Mouse (Mus musculus): Measurements from ENCODE around the gene Commd4. TPM values are rescaled to one million over a fixed set of nuclear protein-coding genes. Genes with fewer than 3 reads are reported as not detected.
A peak's percentile ranks its signal among the peaks of the same experiment; 100 is the strongest.

The Commd4 gene
- polyA plus RNA-seq, 1 experiment from 2014 or later = 105 TPM

GRCm38 (mm10) chr9:57152331-57152730, 5.8 kb downstream of the Commd4 start:
- H3K9me3 ChIP-seq = no peaks in the 10 kb centered on the region
- peaks cover 20% of the 10 kb centered on the region for H3K4me1 ChIP-seq
- 51% methylated on average over 6 of the region's 6 CpGs for WGBS
- no peak overlapping the region for H3K27ac ChIP-seq (replicated peaks)
- H3K36me3 ChIP-seq (replicated peaks) = peaks cover 19% of the 10 kb centered on the region
- no peak for DNase-seq (ENCODE audit: low spot score)
- no peaks in the 10 kb centered on the region for H3K27me3 ChIP-seq (replicated peaks; ENCODE audit: low read depth, poor library complexity, severe bottlenecking)
- H3K4me3 ChIP-seq = no peak overlapping the region

DNA sequence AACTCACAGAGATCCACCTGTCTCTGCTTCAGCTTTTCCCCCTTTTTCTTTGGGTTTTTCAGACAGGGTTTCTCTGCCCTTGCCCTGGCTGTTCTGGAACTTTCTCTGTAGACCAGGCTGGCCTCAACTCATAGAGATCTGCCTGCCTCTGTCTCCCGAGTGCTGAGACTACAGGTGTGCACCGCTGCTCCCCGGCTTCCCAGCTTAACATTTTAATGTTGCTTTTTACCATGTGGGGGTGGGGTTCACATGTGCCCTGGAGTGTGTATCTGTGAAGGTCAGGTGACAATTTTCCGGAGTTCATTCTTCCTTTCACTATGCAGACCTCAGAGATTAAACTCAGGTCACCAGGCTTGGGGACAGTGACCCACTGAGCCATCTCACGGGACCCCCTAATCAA, 7.9 kb downstream of the Commd4 start:
- Histone ChIP-seq H3K27ac (replicated peaks) (no peak overlapping the region), H3K4me1 (peaks cover 21% of the 10 kb centered on the region), H3K9me3 (no peaks in the 10 kb centered on the region), H3K4me3 (no peak overlapping the region), H3K27me3 (replicated peaks; ENCODE audit: low read depth, poor library complexity, severe bottlenecking) (no peaks in the 10 kb centered on the region), H3K36me3 (replicated peaks) (peaks cover 10% of the 10 kb centered on the region)
- no peak for DNase-seq (ENCODE audit: low spot score)
- 87% methylated on average over 5 of the region's 5 CpGs for WGBS

DNA sequence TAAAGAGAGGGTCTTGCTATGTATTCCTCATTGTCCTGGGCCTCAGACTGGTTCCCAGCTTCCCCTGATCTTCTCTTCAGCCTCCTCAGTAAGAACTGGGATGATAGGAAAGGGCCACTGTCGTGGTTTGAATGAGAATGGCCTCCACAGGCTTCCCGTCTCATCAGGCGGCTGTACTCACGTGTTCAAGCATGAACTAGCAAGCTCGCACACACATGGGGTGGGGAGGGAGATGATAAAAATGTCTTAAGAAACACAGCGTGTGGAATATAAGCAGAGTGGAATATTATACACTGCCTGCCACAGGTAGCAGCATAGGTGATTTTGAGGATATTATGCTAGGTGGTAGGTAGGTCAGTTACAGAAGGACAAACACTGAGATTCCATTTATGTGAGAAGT, 9.1 kb downstream of the Commd4 start:
- Histone ChIP-seq H3K9me3 (no peaks in the 10 kb centered on the region), H3K36me3 (replicated peaks) (peaks cover 4% of the 10 kb centered on the region; the same call in 1 of the 2 replicates), H3K4me1 (peaks cover 21% of the 10 kb centered on the region), H3K4me3 (peak overlapping the region; percentile 66), H3K27me3 (replicated peaks; ENCODE audit: low read depth, poor library complexity, severe bottlenecking) (no peaks in the 10 kb centered on the region), H3K27ac (replicated peaks) (peak overlapping the region; percentile 89; the same call in 1 of the 2 replicates)
- WGBS = 70% methylated on average over 6 of the region's 6 CpGs
- DNase-seq (ENCODE audit: low spot score) = no peak

DNA sequence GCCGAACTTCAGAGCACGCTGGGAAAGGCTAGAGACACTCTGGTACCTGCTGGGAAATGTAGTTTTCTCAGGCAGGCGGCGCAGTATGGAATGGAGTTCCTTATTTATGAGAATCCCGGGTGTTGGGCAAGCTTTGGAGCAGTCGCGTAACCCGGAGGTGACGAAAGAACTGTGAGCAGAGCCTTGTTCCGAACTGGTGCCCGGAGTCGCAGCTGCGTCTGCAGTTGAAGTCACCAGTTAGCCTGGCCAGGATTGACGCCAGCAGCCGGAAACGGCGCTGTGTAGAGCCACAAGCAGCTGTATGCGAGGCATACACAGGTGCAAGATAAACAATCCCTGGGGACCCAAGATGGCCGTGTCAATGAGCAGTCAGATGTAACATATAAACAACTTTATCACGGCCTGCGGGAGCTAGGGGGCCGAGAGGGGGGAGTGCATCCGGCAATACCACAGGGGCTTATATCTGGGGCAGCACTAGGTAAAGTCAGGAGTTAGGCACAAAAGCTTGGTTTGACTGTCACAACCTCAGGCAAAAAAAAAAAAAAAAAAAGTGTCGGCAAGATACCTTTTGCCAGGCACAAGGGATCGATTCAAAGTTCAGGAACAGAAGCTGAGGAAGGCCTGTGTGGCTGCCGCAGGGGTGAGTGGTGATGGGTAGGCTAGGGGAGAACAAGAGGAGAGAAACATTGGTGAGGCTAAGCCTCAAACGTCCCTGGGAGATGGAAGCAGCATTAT, 9.8 kb downstream of the Commd4 start, which contains the start of gene Neil1:
Neil1 (minus strand) TSS at position 162 of the 735 bp plus-strand sequence.
- no peaks in the 10 kb centered on the region for H3K9me3 ChIP-seq
- no peaks in the 10 kb centered on the region for H3K27me3 ChIP-seq (replicated peaks; ENCODE audit: low read depth, poor library complexity, severe bottlenecking)
- H3K36me3 ChIP-seq (replicated peaks) = peaks cover 11% of the 10 kb centered on the region
- peak; percentile 87 for DNase-seq (ENCODE audit: low spot score)
- peak within 1 kb of the TSS; percentile 89 for H3K27ac ChIP-seq (replicated peaks)
- WGBS = 2% methylated on average over 27 of the region's 27 CpGs
- H3K4me3 ChIP-seq = peak within 1 kb of the TSS; percentile 66
- H3K4me1 ChIP-seq = peaks cover 21% of the 10 kb centered on the region

- WGBS = 10% methylated on average over 19 of the region's 19 CpGs
- H3K27ac ChIP-seq (replicated peaks) = peak overlapping the region; percentile 89
Observed at GRCm38 (mm10) chr9:57147205-57148143, 10.7 kb downstream of the Commd4 start.

GRCm38 (mm10) chr9:57146451-57147066, 11.6 kb downstream of the Commd4 start:
- WGBS = 88% methylated on average over 17 of the region's 17 CpGs
- DNase-seq (ENCODE audit: low spot score) = no peak
- no peak overlapping the region for H3K27ac ChIP-seq (replicated peaks)
- H3K27me3 ChIP-seq (replicated peaks; ENCODE audit: low read depth, poor library complexity, severe bottlenecking) = no peaks in the 10 kb centered on the region
- peaks cover 28% of the 10 kb centered on the region for H3K36me3 ChIP-seq (replicated peaks)
- no peaks in the 10 kb centered on the region for H3K9me3 ChIP-seq
- H3K4me3 ChIP-seq = peak overlapping the region; percentile 66
- H3K4me1 ChIP-seq = peaks cover 21% of the 10 kb centered on the region

More at GRCm38 (mm10) chr9:57147205-57148143, 10.7 kb downstream of the Commd4 start:
- Histone ChIP-seq H3K36me3 (replicated peaks) (peaks cover 19% of the 10 kb centered on the region), H3K4me3 (peak overlapping the region; percentile 66), H3K27me3 (replicated peaks; ENCODE audit: low read depth, poor library complexity, severe bottlenecking) (no peaks in the 10 kb centered on the region), H3K9me3 (no peaks in the 10 kb centered on the region), H3K4me1 (peaks cover 21% of the 10 kb centered on the region)
- no peak for DNase-seq (ENCODE audit: low spot score)

DNA sequence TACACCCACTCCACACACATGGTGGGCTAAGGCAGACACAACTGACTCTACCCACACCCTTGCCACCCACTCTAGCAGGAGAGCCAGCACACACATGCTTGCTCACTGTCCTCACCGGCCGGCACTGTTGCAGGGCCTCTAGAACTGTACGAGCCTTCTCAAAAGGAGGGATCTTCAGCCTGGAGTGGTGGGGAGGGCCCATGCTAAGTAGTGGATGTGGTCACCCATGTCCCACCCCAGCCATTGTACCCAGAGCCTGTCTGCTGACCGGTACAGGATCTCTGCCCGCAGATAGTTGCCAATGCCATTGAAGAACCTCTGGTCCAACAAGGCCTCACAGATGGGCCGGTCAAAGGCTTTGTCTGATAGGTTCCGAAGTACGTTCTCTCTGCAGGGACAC, 13.3 kb downstream of the Commd4 start:
- H3K27ac ChIP-seq (replicated peaks) = no peak overlapping the region
- no peaks in the 10 kb centered on the region for H3K9me3 ChIP-seq
- H3K4me1 ChIP-seq = peaks cover 21% of the 10 kb centered on the region
- H3K36me3 ChIP-seq (replicated peaks) = peaks cover 45% of the 10 kb centered on the region
- 90% methylated on average over 8 of the region's 8 CpGs for whole genome bisulfite sequencing
- no peak for DNase-seq (ENCODE audit: low spot score)
- no peak overlapping the region for H3K4me3 ChIP-seq
- no peaks in the 10 kb centered on the region for H3K27me3 ChIP-seq (replicated peaks; ENCODE audit: low read depth, poor library complexity, severe bottlenecking)

DNA sequence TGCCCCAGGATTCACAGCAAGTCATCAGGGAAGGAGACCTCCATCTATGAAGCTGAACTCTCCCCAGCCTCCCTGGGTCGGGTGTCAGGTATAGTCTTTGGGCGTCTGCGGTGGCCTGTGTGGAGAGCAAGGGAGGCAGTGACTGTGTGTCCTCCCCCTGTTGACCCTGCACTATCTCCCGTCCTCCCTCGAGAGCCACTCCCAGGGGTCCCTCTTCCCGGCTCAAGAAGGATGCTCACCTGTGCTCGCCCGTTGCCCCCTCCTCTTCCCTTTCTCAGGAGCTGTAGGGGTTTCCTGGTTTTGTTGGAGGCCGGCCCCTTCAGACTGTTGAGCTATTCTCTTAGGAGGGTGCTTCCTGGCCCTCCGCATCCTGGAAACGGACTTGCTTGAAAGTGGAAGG, 14.9 kb downstream of the Commd4 start:
- no peak for DNase-seq (ENCODE audit: low spot score)
- 87% methylated on average over 11 of the region's 11 CpGs for WGBS
- no peaks in the 10 kb centered on the region for H3K9me3 ChIP-seq
- H3K4me3 ChIP-seq = no peak overlapping the region
- no peaks in the 10 kb centered on the region for H3K27me3 ChIP-seq (replicated peaks; ENCODE audit: low read depth, poor library complexity, severe bottlenecking)
- no peak overlapping the region for H3K27ac ChIP-seq (replicated peaks)
- peaks cover 13% of the 10 kb centered on the region for H3K4me1 ChIP-seq
- peaks cover 62% of the 10 kb centered on the region for H3K36me3 ChIP-seq (replicated peaks)

- Histone ChIP-seq H3K4me1 (peaks cover 2% of the 10 kb centered on the region; the same call in 1 of the 2 replicates), H3K9me3 (no peaks in the 10 kb centered on the region)
- 88% methylated on average over 17 of the region's 17 CpGs for WGBS
Observed at GRCm38 (mm10) chr9:57141417-57142353, 16.4 kb downstream of the Commd4 start.

GRCm38 (mm10) chr9:57139571-57139970, 18.6 kb downstream of the Commd4 start:
- H3K4me1 ChIP-seq = no peaks in the 10 kb centered on the region
- WGBS = 92% methylated on average over 5 of the region's 5 CpGs
- H3K9me3 ChIP-seq = no peaks in the 10 kb centered on the region
- no peak overlapping the region for H3K27ac ChIP-seq (replicated peaks)
- H3K4me3 ChIP-seq = no peak overlapping the region
- H3K36me3 ChIP-seq (replicated peaks) = peaks cover 98% of the 10 kb centered on the region
- no peak for DNase-seq (ENCODE audit: low spot score)
- H3K27me3 ChIP-seq (replicated peaks; ENCODE audit: low read depth, poor library complexity, severe bottlenecking) = no peaks in the 10 kb centered on the region

More at GRCm38 (mm10) chr9:57141417-57142353, 16.4 kb downstream of the Commd4 start:
- Histone ChIP-seq H3K27me3 (replicated peaks; ENCODE audit: low read depth, poor library complexity, severe bottlenecking) (no peaks in the 10 kb centered on the region), H3K4me3 (no peak overlapping the region), H3K36me3 (replicated peaks) (peaks cover 77% of the 10 kb centered on the region), H3K27ac (replicated peaks) (no peak overlapping the region)
- DNase-seq (ENCODE audit: low spot score) = no peak

GRCm38 (mm10) chr9:57139110-57139509, 19.0 kb downstream of the Commd4 start:
- H3K4me1 ChIP-seq = no peaks in the 10 kb centered on the region
- WGBS = 94% methylated on average over 9 of the region's 9 CpGs
- H3K27me3 ChIP-seq (replicated peaks; ENCODE audit: low read depth, poor library complexity, severe bottlenecking) = no peaks in the 10 kb centered on the region
- no peak for DNase-seq (ENCODE audit: low spot score)
- no peak overlapping the region for H3K27ac ChIP-seq (replicated peaks)
- H3K9me3 ChIP-seq = no peaks in the 10 kb centered on the region
- peaks cover 100% of the 10 kb centered on the region for H3K36me3 ChIP-seq (replicated peaks)
- H3K4me3 ChIP-seq = no peak overlapping the region

Measured in embryonic facial prominence, embryonic 10.5 days (tissue).